Mouse (Mus musculus) forebrain, embryonic 11.5 days (tissue): ENCODE results near the gene B4galt2. TPM values are rescaled to one million over a fixed set of nuclear protein-coding genes. Genes with fewer than 3 reads are reported as not detected.

Experiments used
- ATAC-seq: fragments of 200-750 bp; cut with Nextera tagmentation; replicated peaks from 2 replicates; pipeline ENCODE4 v1.8.0; 2017; ENCODE audit warnings: moderate TSS enrichment; ENCODE audit not compliant: low FRiP score
- DNase-seq: peaks from one replicate; pipeline ENCODE4 v3.0.0-alpha.2; 2017; ENCODE audit warnings: low spot score
- H3K27ac ChIP-seq: fragments of 300-500 bp; sonication (generic); 2 replicates; pipeline ENCODE4 v1.5.1; 2014; ENCODE audit warnings: low read depth, low read length
- H3K27me3 ChIP-seq: fragments of 300-500 bp; sonication (generic); 2 replicates; pipeline ENCODE4 v1.6.1; 2014; ENCODE audit warnings: mild to moderate bottlenecking, low read length, mixed read lengths; ENCODE audit not compliant: control insufficient read depth, insufficient read depth
- H3K36me3 ChIP-seq: fragments of 300-500 bp; sonication (generic); 2 replicates; pipeline ENCODE4 v1.6.1; 2014; ENCODE audit warnings: mild to moderate bottlenecking, low read length, moderate library complexity, mixed read lengths; ENCODE audit not compliant: control insufficient read depth, insufficient read depth
- H3K4me1 ChIP-seq: fragments of 300-500 bp; sonication (generic); replicated peaks from 2 replicates; pipeline ENCODE4 v1.6.1; 2014; ENCODE audit warnings: low read length, mixed read lengths; ENCODE audit not compliant: control insufficient read depth, insufficient read depth
- H3K4me2 ChIP-seq: fragments of 300-500 bp; sonication (generic); 2 replicates; pipeline ENCODE4 v1.6.1; 2014; ENCODE audit warnings: low read depth, mild to moderate bottlenecking, low read length, moderate library complexity, mixed read lengths; ENCODE audit not compliant: severe bottlenecking
- H3K4me3 ChIP-seq: fragments of 300-500 bp; sonication (generic); 2 replicates; pipeline ENCODE4 v1.5.1; 2014; ENCODE audit warnings: low read depth, low read length
- H3K9ac ChIP-seq: fragments of 300-500 bp; sonication (generic); 2 replicates; pipeline ENCODE4 v1.6.1; 2014; ENCODE audit warnings: low read length
- H3K9me3 ChIP-seq: fragments of 300-500 bp; sonication (generic); 2 replicates; pipeline ENCODE4 v1.6.1; 2016; ENCODE audit warnings: low read length, mixed read lengths; ENCODE audit not compliant: control insufficient read depth
- WGBS: fragments of 180-500 bp; shearing (Covaris S2); extraction: QIAGEN DNeasy Blood & Tissue Kit; methylation state at CpG from one replicate; pipeline ENCODE4 v1.1.7; 2014; 5-methylcytosine and 5-hydroxymethylcytosine counted together
- polyA plus RNA-seq: library from polyadenylated mRNA; unstranded; fragments of >200 nt; fragmentation: Nextera tagmentation; extraction: Ambion mirVana; gene quantifications from 2 replicates; pipeline ENCODE4 v1.2.1, GENCODE M21; 2014

The B4galt2 gene
- polyA plus RNA-seq, 1 experiment from 2014 or later: 31.3 TPM

DNA sequence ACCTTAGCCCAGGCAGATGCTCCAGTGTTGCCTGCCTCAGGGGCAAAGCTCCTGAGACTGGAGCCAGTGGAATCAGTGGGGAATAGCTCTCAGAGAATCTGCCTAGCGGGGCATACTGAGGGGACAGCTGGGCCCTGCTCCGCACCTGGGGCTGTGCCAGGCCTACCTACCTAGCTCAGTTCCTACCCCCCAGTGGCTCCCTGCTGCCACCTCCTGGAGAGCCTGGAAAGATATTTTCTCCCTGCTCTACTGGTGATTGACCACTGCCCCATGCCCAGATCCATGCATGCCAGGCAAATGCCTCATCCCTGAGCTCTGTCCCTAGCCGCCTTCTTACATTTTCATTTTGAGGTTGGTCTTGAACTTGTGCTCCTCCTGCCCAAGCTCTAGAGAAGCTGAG, 24.5 kb downstream of the B4galt2 start:
- no peaks in the 10 kb centered on the region for H3K9me3 ChIP-seq
- no peaks in the 10 kb centered on the region for H3K36me3 ChIP-seq
- H3K27me3 ChIP-seq: no peaks in the 10 kb centered on the region
- no peaks in the 10 kb centered on the region; the same call in 1 of the 2 replicates for H3K4me1 ChIP-seq
- H3K4me3 ChIP-seq: no peak overlapping the region
- ATAC-seq (no peak), DNase-seq (peak; percentile 69)
- H3K9ac ChIP-seq: no peak overlapping the region
- H3K27ac ChIP-seq: no peak overlapping the region
- no peak overlapping the region for H3K4me2 ChIP-seq
- 66% methylated on average over 3 of the region's 3 CpGs for WGBS

GRCm38 (mm10) chr4:117855146-117855545, 28.1 kb downstream of the B4galt2 start:
- DNase-seq (no peak), ATAC-seq (no peak)
- no peak overlapping the region for H3K4me3 ChIP-seq
- H3K9me3 ChIP-seq: no peaks in the 10 kb centered on the region
- no peaks in the 10 kb centered on the region for H3K36me3 ChIP-seq
- H3K27ac ChIP-seq: no peak overlapping the region
- H3K4me2 ChIP-seq: no peak overlapping the region
- H3K27me3 ChIP-seq: no peaks in the 10 kb centered on the region
- WGBS: 82% methylated on average over 9 of the region's 9 CpGs
- H3K9ac ChIP-seq: no peak overlapping the region
- H3K4me1 ChIP-seq: no peaks in the 10 kb centered on the region; the same call in 1 of the 2 replicates

- no peak overlapping the region for H3K27ac ChIP-seq
- H3K27me3 ChIP-seq: no peaks in the 10 kb centered on the region
- ATAC-seq (no peak), DNase-seq (no peak)
- H3K36me3 ChIP-seq: no peaks in the 10 kb centered on the region
- H3K4me2 ChIP-seq: no peak overlapping the region
- H3K9me3 ChIP-seq: no peaks in the 10 kb centered on the region
- H3K9ac ChIP-seq: no peak overlapping the region
- peaks cover 8% of the 10 kb centered on the region; the same call in 1 of the 2 replicates for H3K4me1 ChIP-seq
- 91% methylated on average over 10 of the region's 10 CpGs for WGBS
- H3K4me3 ChIP-seq: no peak overlapping the region
Observed at GRCm38 (mm10) chr4:117852152-117852868, 31.0 kb downstream of the B4galt2 start.

DNA sequence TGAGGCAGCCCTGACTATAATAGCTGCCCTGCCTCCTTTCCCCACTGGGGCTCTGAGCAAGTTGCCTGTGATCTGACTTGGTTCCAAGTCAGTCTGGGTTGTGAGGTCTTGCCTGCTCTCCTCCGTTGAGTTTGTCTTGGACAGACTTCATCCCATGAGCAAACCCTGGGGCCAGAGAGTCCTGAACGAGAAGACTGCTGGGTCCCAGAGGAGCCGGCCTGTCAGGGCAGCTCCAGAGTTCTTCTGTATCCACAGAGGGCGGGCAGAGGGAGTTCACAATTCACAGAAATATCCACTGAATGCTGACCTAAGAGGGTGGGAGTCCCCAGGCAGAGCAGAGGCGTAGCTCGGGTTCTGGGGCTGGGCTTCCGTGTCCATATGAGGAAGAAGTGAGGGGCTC, 32.4 kb downstream of the B4galt2 start:
- no peak overlapping the region for H3K27ac ChIP-seq
- ATAC-seq (no peak), DNase-seq (no peak)
- peaks cover 8% of the 10 kb centered on the region; the same call in 1 of the 2 replicates for H3K4me1 ChIP-seq
- H3K4me2 ChIP-seq: no peak overlapping the region
- H3K9me3 ChIP-seq: no peaks in the 10 kb centered on the region
- no peak overlapping the region for H3K4me3 ChIP-seq
- 81% methylated on average over 7 of the region's 7 CpGs for WGBS
- H3K27me3 ChIP-seq: no peaks in the 10 kb centered on the region
- no peak overlapping the region for H3K9ac ChIP-seq
- no peaks in the 10 kb centered on the region for H3K36me3 ChIP-seq

GRCm38 (mm10) chr4:117850176-117850575, 33.1 kb downstream of the B4galt2 start:
- WGBS: 84% methylated on average over 7 of the region's 7 CpGs
- no peak for ATAC-seq

DNA sequence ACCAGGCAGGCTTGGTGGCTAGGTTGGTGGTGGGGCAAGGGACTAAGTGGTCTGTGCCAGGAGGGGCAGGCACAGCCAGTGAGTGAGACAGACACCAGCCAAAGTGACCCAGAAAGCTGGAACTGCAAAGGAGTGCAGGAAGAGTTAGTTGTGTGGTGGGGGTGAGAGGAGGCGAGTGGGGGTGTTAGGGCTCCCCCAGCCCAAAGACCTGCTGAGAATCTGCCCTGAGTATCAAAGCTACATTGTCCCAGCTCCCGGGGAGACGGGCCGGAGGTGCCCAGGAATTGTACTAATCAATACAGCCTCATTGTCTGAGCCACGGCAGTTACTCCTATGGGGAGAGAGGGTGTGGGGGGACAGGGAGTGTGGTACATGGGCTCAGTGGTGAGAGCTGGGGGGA, 33.8 kb downstream of the B4galt2 start:
- no peak overlapping the region for H3K4me3 ChIP-seq
- no peak for DNase-seq
- ATAC-seq: no peak
- no peak overlapping the region for H3K4me2 ChIP-seq
- no peaks in the 10 kb centered on the region for H3K27me3 ChIP-seq
- 27% methylated on average over 5 of the region's 5 CpGs for WGBS
- no peaks in the 10 kb centered on the region for H3K9me3 ChIP-seq
- no peaks in the 10 kb centered on the region for H3K36me3 ChIP-seq
- no peak overlapping the region for H3K27ac ChIP-seq
- H3K4me1 ChIP-seq: peaks cover 8% of the 10 kb centered on the region; the same call in 1 of the 2 replicates
- H3K9ac ChIP-seq: peak overlapping the region; percentile 32

More at GRCm38 (mm10) chr4:117850176-117850575, 33.1 kb downstream of the B4galt2 start:
- H3K9me3 ChIP-seq: no peaks in the 10 kb centered on the region
- H3K4me1 ChIP-seq: peaks cover 8% of the 10 kb centered on the region; the same call in 1 of the 2 replicates
- no peaks in the 10 kb centered on the region for H3K27me3 ChIP-seq
- no peak overlapping the region for H3K4me3 ChIP-seq
- DNase-seq: no peak
- H3K9ac ChIP-seq: no peak overlapping the region; the same call in 1 of the 2 replicates
- H3K36me3 ChIP-seq: no peaks in the 10 kb centered on the region
- H3K4me2 ChIP-seq: no peak overlapping the region
- H3K27ac ChIP-seq: no peak overlapping the region

- H3K4me2 ChIP-seq: no peak overlapping the region
- H3K4me3 ChIP-seq: no peak overlapping the region
- peak overlapping the region; percentile 32 for H3K9ac ChIP-seq
- no peak; the same call in 1 of the 2 replicates for ATAC-seq
- H3K4me1 ChIP-seq: peaks cover 8% of the 10 kb centered on the region; the same call in 1 of the 2 replicates
- H3K27ac ChIP-seq: no peak overlapping the region
- H3K9me3 ChIP-seq: no peaks in the 10 kb centered on the region
- WGBS: 59% methylated on average over 17 of the region's 17 CpGs
- H3K36me3 ChIP-seq: no peaks in the 10 kb centered on the region
- no peak for DNase-seq
- H3K27me3 ChIP-seq: no peaks in the 10 kb centered on the region
Observed at GRCm38 (mm10) chr4:117849063-117849462, 34.2 kb downstream of the B4galt2 start.

- Histone ChIP-seq H3K27me3 (no peaks in the 10 kb centered on the region), H3K36me3 (no peaks in the 10 kb centered on the region), H3K4me1 (peaks cover 8% of the 10 kb centered on the region; the same call in 1 of the 2 replicates), H3K9me3 (no peaks in the 10 kb centered on the region), H3K4me3 (no peak overlapping the region), H3K9ac (no peak overlapping the region), H3K27ac (no peak overlapping the region), H3K4me2 (no peak overlapping the region)
- WGBS: 29% methylated on average over 2 of the region's 2 CpGs
- ATAC-seq (no peak), DNase-seq (no peak)
Observed at GRCm38 (mm10) chr4:117847011-117847410, 36.3 kb downstream of the B4galt2 start.

- Histone ChIP-seq H3K9ac (no peak overlapping the region), H3K36me3 (no peaks in the 10 kb centered on the region), H3K27me3 (no peaks in the 10 kb centered on the region), H3K27ac (no peak overlapping the region), H3K4me2 (no peak overlapping the region), H3K4me3 (no peak overlapping the region), H3K9me3 (no peaks in the 10 kb centered on the region), H3K4me1 (peaks cover 8% of the 10 kb centered on the region; the same call in 1 of the 2 replicates)
- 95% methylated on average over 4 of the region's 4 CpGs for WGBS
- DNase-seq: no peak
- no peak for ATAC-seq
Observed at GRCm38 (mm10) chr4:117846261-117846660, 37.0 kb downstream of the B4galt2 start.
